In genomic region chr11:47050390-47050789, GRCm38 (mm10) we compare ENCODE assay signal across 21 mouse cellular contexts.
DNase-seq lines count a peak whose midpoint lies in the region; ATAC-seq and TF ChIP-seq lines count a peak whose summit lies in the region.
"Had no signal": no experiment of that assay in that cellular context is flagged by ENCODE, and none has a peak within 500 bp of the region (broad histone marks: within the 10 kb centered on the region; RNA-seq: fewer than 3 reads in every experiment).

No protein-coding gene starts in this region.

- DNase-seq in forebrain, embryonic 14.5 days (ENCODE audit: low spot score) = peak; percentile 11
- DNase-seq in kidney, postnatal 0 days (ENCODE audit: low spot score) = peak; percentile 23
- no peak for DNase-seq in neural tube, embryonic 10.5 days (ENCODE audit: extremely low spot score, low spot score)
- DNase-seq in right cerebral cortex, adult 2 months (ENCODE audit: low spot score in 2 of 2) = no peak
- DNase-seq: adrenal gland, adult 2 months; adrenal gland, postnatal 25 days; cerebellum, adult 11 months; cerebellum, adult 8-10 months; embryo, embryonic 11 days; gastrocnemius, postnatal 14 days; heart, adult 2 months; heart, postnatal 14 days had no signal

- no peaks in the 10 kb centered on the region for H3K27me3 ChIP-seq in forebrain, embryonic 14.5 days (replicated peaks; ENCODE audit: control insufficient read depth, insufficient read depth, low read length)
- H3K27me3 ChIP-seq in forebrain, embryonic 13.5 days = no peaks in the 10 kb centered on the region
- no peaks in the 10 kb centered on the region for H3K27me3 ChIP-seq in kidney, postnatal 0 days (ENCODE audit: insufficient read depth, low read length)
- H3K27me3 ChIP-seq in kidney, embryonic 14.5 days (ENCODE audit: control insufficient read depth, insufficient read depth, low read length) = no peaks in the 10 kb centered on the region
- H3K27me3 ChIP-seq in neural tube, embryonic 13.5 days = no peaks in the 10 kb centered on the region
- H3K27me3 ChIP-seq: embryonic facial prominence, embryonic 15.5 days; forebrain, embryonic 12.5 days; heart, embryonic 15.5 days; Patski had no signal

- no peak for TF ChIP-seq CTCF in kidney, postnatal 0 days (IDR thresholded peaks at IDR 0.05; ENCODE audit: low read depth)

- no peak overlapping the region for H3K4me2 ChIP-seq in forebrain, embryonic 14.5 days (ENCODE audit: low read length)
- H3K4me2 ChIP-seq in forebrain, embryonic 13.5 days = no peak overlapping the region
- H3K4me2 ChIP-seq in kidney, postnatal 0 days (ENCODE audit: low read length) = no peak overlapping the region
- H3K4me2 ChIP-seq in kidney, embryonic 14.5 days (replicated peaks; ENCODE audit: low read depth, low read length) = no peak overlapping the region
- no peak overlapping the region for H3K4me2 ChIP-seq in neural tube, embryonic 13.5 days
- H3K4me2 ChIP-seq: embryonic facial prominence, embryonic 15.5 days; forebrain, embryonic 12.5 days; heart, embryonic 11.5 days; heart, embryonic 15.5 days; hindbrain, embryonic 14.5 days had no signal

- ATAC-seq in forebrain, embryonic 14.5 days = no peak
- no peak for ATAC-seq in forebrain, embryonic 13.5 days
- no peak for ATAC-seq in kidney, postnatal 0 days (replicated peaks; ENCODE audit: low FRiP score, low read depth)
- ATAC-seq in kidney, embryonic 14.5 days (ENCODE audit: low FRiP score, low TSS enrichment) = no peak
- ATAC-seq in neural tube, embryonic 13.5 days (ENCODE audit: low read depth) = peak; percentile 19; the same call in 1 of the 2 replicates
- ATAC-seq: Patski had no signal

- no peaks in the 10 kb centered on the region for H3K9me3 ChIP-seq in forebrain, embryonic 14.5 days (replicated peaks; ENCODE audit: control insufficient read depth, low read length)
- no peaks in the 10 kb centered on the region for H3K9me3 ChIP-seq in forebrain, embryonic 13.5 days (replicated peaks)
- 0 out of 2 replicates have a peak, but pooled peaks cover under 1% of the 10 kb centered on the region for H3K9me3 ChIP-seq in kidney, postnatal 0 days (replicated peaks; ENCODE audit: low read length)
- no peaks in the 10 kb centered on the region for H3K9me3 ChIP-seq in kidney, embryonic 14.5 days (ENCODE audit: control insufficient read depth, low read length)
- no peaks in the 10 kb centered on the region for H3K9me3 ChIP-seq in neural tube, embryonic 13.5 days
- H3K9me3 ChIP-seq: embryonic facial prominence, embryonic 15.5 days; forebrain, embryonic 12.5 days; heart, embryonic 15.5 days had no signal

- no peak overlapping the region for H3K9ac ChIP-seq in forebrain, embryonic 14.5 days (ENCODE audit: low read length)
- no peak overlapping the region for H3K9ac ChIP-seq in forebrain, embryonic 13.5 days
- no peak overlapping the region for H3K9ac ChIP-seq in kidney, postnatal 0 days (ENCODE audit: low read depth, low read length)
- no peak overlapping the region for H3K9ac ChIP-seq in kidney, embryonic 14.5 days (ENCODE audit: low read depth, low read length)
- H3K9ac ChIP-seq in neural tube, embryonic 13.5 days = no peak overlapping the region
- H3K9ac ChIP-seq: embryonic facial prominence, embryonic 15.5 days; forebrain, embryonic 12.5 days; heart, embryonic 15.5 days; hindbrain, embryonic 14.5 days had no signal

- no peak overlapping the region for H3K4me3 ChIP-seq in forebrain, embryonic 14.5 days (ENCODE audit: low read depth, low read length)
- H3K4me3 ChIP-seq in forebrain, embryonic 13.5 days = no peak overlapping the region
- H3K4me3 ChIP-seq in kidney, postnatal 0 days (replicated peaks; ENCODE audit: low read depth, low read length) = no peak overlapping the region
- H3K4me3 ChIP-seq in kidney, embryonic 14.5 days (ENCODE audit: low read length) = no peak overlapping the region
- no peak overlapping the region for H3K4me3 ChIP-seq in neural tube, embryonic 13.5 days
- H3K4me3 ChIP-seq: embryonic facial prominence, embryonic 15.5 days; forebrain, embryonic 12.5 days; heart, adult 2 months; heart, embryonic 15.5 days had no signal

- WGBS in forebrain, embryonic 14.5 days = 64% methylated on average over 2 of the region's 2 CpGs
- 71% methylated on average over 2 of the region's 2 CpGs for WGBS in forebrain, embryonic 13.5 days
- WGBS in kidney, postnatal 0 days = 44% methylated on average over 2 of the region's 2 CpGs
- WGBS in kidney, embryonic 14.5 days = 50% methylated on average over 2 of the region's 2 CpGs
- 51% methylated on average over 2 of the region's 2 CpGs for WGBS in neural tube, embryonic 13.5 days

- H3K36me3 ChIP-seq in forebrain, embryonic 14.5 days (ENCODE audit: control insufficient read depth, insufficient read depth, low read length) = no peaks in the 10 kb centered on the region
- H3K36me3 ChIP-seq in forebrain, embryonic 13.5 days (ENCODE audit: poor library complexity, severe bottlenecking) = no peaks in the 10 kb centered on the region
- no peaks in the 10 kb centered on the region for H3K36me3 ChIP-seq in kidney, postnatal 0 days (ENCODE audit: insufficient read depth, low read length)
- H3K36me3 ChIP-seq in kidney, embryonic 14.5 days (ENCODE audit: control insufficient read depth, insufficient read depth, low read length) = no peaks in the 10 kb centered on the region
- H3K36me3 ChIP-seq in neural tube, embryonic 13.5 days = no peaks in the 10 kb centered on the region
- H3K36me3 ChIP-seq: embryonic facial prominence, embryonic 15.5 days; forebrain, embryonic 12.5 days; heart, embryonic 15.5 days had no signal

- no peak overlapping the region for H3K27ac ChIP-seq in forebrain, embryonic 14.5 days (ENCODE audit: low read depth, low read length)
- H3K27ac ChIP-seq in forebrain, embryonic 13.5 days = no peak overlapping the region
- no peak overlapping the region for H3K27ac ChIP-seq in kidney, postnatal 0 days
- H3K27ac ChIP-seq in kidney, embryonic 14.5 days (ENCODE audit: low read depth, low read length) = no peak overlapping the region
- no peak overlapping the region for H3K27ac ChIP-seq in neural tube, embryonic 13.5 days (replicated peaks)
- H3K27ac ChIP-seq: embryonic facial prominence, embryonic 15.5 days; forebrain, embryonic 12.5 days; heart, adult 2 months; heart, embryonic 15.5 days; hindbrain, embryonic 14.5 days had no signal

- no peaks in the 10 kb centered on the region for H3K4me1 ChIP-seq in forebrain, embryonic 14.5 days (ENCODE audit: control insufficient read depth, insufficient read depth, low read length)
- H3K4me1 ChIP-seq in forebrain, embryonic 13.5 days = no peaks in the 10 kb centered on the region
- H3K4me1 ChIP-seq in kidney, postnatal 0 days (replicated peaks; ENCODE audit: insufficient read depth, low read length) = no peaks in the 10 kb centered on the region
- H3K4me1 ChIP-seq in kidney, embryonic 14.5 days (ENCODE audit: control insufficient read depth, insufficient read depth, low read length) = no peaks in the 10 kb centered on the region
- no peaks in the 10 kb centered on the region; the same call in 1 of the 2 replicates for H3K4me1 ChIP-seq in neural tube, embryonic 13.5 days (replicated peaks)
- H3K4me1 ChIP-seq: embryonic facial prominence, embryonic 15.5 days; forebrain, embryonic 12.5 days had no signal

Comparison
In these comparisons a context has a peak if more than half of its experiments do, and no peak if none do; other contexts are left out.
1. DNase-seq: peak in forebrain, embryonic 14.5 days (single experiment) and kidney, postnatal 0 days (single experiment); none in neural tube, embryonic 10.5 days (single experiment) and right cerebral cortex, adult 2 months (0 of 2).